Mouse (Mus musculus) erythroid progenitor cell, adult 5-6 weeks (primary cell): ENCODE data around the gene Slc24a1. TPM values are rescaled to one million over a fixed set of nuclear protein-coding genes. Genes with fewer than 3 reads are reported as not detected.
A peak's percentile ranks its signal among the peaks of the same experiment; 100 is the strongest.

Source experiments
- ATAC-seq: replicated peaks from 2 replicates; pipeline ENCODE4 v1.8.0; 2016; ENCODE audit warnings: moderate number of reproducible peaks, mild to moderate bottlenecking, moderate TSS enrichment, inconsistent platforms; ENCODE audit not compliant: poor library complexity, low FRiP score, severe bottlenecking
- total RNA-seq, 2 experiments: library from RNA; stranded (forward) in 1 of 2; stranded (reverse) in 1 of 2; fragments of 150-400 nt in 1 of 2; fragments of 186-747, 209-891 nt in 1 of 2; gene quantifications; 2 replicates each; pipeline versions ENCODE4 v1.2.3 to v1.2.4; 2015 to 2017; ENCODE audit warnings: low replicate concordance in 2 of 2

Gene Slc24a1
- total RNA-seq, 2 experiments from 2014 or later, result not detected

DNA sequence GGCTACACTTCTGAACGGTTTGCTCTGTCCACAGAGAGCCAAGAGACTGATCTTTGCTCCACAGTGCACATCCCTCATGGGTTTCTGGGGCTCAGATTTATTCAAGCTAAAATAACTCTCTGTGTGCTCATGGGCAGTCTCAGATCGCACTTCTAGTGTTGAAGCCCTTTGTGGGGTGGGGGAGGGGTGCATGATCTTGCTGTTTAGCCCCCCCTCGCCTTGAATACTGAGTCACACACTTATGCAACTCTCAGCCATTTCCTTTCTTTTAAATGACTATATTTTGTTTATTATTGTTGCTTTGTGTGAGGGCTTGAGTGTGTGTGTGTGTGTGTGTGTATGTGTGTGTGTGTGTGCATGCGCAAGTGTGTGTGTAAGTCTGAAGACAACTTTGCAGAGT is 12.1 kb downstream of the Slc24a1 start:
- no peak for ATAC-seq

DNA sequence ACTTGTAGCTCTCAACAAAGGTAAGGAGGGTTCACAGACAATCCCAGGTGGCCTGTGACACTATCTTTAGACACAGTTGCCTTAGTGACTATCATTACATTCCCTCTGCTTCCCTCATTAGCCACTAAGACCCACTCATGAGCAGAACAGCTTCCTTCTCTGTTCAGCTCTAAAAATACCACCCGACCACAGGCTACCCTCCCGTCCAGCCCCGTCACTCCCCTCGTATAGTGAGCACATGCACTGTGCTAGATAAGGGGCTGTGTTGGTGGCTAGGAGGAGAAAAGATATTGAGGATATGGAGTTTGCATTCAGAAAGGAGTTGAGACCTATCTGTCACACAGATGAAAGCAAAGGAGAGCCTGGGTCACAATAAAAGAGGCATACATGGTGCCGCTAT is 12.9 kb downstream of the Slc24a1 start:
- no peak for ATAC-seq

DNA sequence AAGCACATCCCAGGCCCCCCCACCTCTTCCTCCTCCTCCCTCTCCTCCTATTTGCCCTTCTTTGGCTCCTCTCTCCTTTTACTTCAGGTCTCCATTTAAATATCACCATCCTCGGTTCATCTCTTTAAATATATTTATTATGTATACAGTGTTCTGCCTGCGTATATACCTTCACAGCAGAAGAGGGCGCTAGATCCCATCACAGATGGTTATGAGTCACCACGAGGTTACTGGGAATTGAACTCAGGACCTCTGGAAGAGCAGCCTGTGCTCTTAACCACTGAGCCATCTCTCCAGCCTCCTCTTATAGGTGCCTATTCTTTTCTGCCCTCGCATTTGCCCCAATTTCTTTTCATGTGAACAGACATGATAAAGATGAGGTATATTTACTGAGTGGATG is 13.9 kb downstream of the Slc24a1 start:
- ATAC-seq, result no peak

- ATAC-seq, result peak; percentile 66
Observed at GRCm38 (mm10) chr9:64936508-64936907, 14.9 kb downstream of the Slc24a1 start.

DNA sequence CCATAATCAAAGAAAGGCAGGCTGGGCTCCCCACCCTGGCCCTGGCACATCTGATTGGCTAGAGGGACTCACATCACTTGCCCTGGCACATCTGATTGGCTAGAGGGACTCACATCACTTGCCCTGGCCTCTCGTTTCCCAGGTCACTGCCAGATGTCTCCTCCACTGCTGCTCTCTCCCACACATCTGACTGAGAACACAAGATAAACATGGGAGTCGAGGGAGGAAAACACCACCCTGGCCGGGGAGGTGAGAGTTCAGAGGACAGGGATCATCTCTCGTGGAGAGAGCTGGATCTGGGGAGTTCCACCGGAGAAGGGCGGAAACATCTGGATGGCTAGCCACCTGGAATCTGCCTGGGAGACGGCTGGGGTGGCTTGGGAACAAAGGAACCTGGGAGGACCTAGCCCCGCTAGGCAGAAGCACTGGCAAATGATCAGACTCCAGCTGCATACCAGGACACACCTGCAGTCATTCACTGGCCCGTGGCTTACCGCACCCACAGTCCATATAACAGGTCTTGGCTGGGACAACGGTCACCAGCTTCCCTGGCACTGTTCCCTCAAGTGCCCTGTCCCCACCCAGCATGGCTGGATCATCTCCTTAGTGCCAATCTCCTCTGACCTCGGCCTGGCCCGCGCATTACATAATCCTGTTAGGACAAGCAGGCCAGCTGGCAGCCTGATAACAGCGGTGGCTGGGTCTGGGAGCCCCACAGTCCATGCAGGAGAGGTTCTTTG is 17.2 kb downstream of the Slc24a1 start:
- ATAC-seq, result peak; percentile 35; the same call in 1 of the 2 replicates

- no peak for ATAC-seq
Observed at GRCm38 (mm10) chr9:64931751-64932610, 19.4 kb downstream of the Slc24a1 start.

GRCm38 (mm10) chr9:64930256-64930655 is 21.2 kb downstream of the Slc24a1 start:
- ATAC-seq, result no peak

DNA sequence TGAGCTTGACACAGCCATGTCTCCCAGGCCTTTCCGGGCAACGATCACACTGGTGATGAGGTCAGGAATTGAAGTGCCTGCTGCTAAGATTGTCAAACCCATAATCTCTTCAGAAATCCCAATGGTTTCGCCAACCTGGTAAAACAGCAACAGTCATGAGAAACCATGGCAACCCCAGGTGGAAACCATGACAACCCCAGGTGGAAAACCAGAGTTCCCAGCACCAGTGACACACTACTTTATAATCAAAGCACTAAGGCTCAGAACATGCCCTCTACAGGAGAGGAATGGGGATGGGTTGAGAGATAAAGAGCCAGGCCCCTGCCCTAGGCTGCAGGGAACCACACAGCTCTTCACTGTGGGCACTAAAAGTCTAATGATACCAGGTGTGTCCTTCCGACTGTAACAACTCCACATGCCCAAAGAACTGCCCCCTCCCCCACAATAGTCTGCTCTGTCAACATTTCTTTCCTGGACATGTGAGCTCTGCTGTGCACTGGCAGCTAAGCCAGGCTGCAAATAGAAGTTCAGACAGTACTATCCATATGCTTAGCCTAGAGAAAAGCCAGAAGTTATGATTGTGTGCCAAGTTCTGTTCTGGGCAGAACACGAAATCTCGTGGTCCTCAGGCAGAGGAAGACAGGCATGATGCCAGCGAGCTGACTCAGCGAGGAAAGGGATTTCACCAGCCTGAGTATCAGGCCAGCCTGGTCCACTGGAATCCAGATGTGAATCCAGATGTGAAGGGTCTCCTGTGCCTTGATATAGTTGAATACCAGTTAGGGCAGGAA is 25.0 kb downstream of the Slc24a1 start:
- 0 out of 2 replicates have a peak, but pooled peaks have one; percentile 12 for ATAC-seq

- no peak for ATAC-seq
Observed at GRCm38 (mm10) chr9:64925771-64926170, 25.6 kb downstream of the Slc24a1 start.

DNA sequence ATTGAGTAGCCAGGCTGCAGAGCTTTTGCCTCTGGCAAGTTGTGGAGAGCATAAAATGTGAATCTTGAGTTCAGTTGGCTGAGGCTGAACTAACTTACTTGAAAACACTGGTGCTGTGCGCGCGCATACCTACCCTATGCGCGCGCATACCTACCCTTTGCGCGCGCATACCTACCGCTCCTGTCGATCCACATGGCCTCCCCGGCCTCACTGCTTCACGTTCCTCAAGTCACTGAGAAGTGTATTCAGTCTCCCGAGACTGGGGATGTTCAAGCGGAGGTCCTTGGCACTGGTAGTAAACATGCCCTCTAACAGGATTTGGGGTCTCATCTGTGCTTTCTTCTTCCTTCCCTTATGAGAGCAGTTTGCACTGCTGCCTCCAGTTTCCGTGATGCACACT is 32.8 kb downstream of the Slc24a1 start:
- ATAC-seq, result no peak

DNA sequence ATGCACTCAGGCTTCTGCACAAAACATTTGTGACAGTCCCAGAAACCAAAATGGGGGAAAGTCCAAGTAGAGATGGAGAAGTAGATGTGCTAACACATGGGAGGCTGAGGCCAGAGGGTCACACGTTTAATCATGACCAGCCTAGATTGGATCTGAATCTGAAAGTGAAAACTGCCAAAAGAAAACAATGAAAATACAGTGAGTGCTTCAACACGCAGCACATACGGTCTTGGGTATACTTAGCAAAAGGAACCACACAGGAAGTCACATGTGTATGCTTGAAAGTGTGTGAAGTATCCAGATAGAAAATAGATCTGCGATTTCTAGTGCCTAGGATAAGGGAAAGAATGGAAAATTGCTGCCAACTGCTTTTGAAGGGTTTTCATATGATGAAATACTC is 36.8 kb downstream of the Slc24a1 start:
- no peak for ATAC-seq

DNA sequence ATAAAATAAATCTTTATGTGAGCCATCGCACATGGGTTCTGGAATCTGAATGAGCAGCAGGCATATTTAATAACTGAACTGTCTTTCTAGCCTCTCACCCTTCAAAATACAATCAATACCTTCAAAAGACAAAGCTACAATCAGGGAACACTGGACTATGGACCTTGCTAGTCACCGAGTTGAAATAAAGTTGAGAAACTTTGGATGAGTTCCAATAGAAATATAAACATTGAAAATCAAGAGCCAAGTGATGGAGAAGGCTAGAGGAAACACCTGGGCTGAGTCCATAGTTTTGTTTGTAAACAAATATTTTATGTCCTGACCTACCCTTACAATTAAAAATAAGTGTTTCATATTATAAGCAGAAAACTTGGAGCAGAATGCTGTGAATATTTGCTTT is 37.4 kb downstream of the Slc24a1 start:
- ATAC-seq, result no peak

GRCm38 (mm10) chr9:64913406-64913805 is 38.0 kb downstream of the Slc24a1 start:
- no peak for ATAC-seq

- no peak for ATAC-seq
Observed at GRCm38 (mm10) chr9:64907441-64907840, 44.0 kb downstream of the Slc24a1 start.

- no peak for ATAC-seq
Observed at GRCm38 (mm10) chr9:64904917-64905640, 46.3 kb downstream of the Slc24a1 start.

DNA sequence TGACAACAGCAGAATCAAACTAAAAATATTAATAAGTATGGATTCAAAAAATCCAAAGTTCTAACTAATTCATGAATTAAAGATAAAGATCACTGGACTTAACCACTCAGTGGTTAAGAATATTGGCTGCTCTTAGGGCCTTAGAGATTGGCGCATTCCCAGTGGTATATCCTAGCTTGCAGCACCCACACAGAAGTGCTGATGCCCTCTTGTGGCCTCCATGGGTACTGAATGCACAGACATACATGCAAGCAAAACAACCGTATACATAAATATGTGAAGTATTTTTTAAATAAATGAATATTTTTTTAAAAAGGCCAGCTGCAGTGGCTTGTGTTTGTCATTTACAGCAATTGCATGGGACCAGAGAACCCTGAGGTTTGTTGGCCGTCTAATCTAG is 48.0 kb downstream of the Slc24a1 start:
- peak; percentile 68; the same call in 1 of the 2 replicates for ATAC-seq

- ATAC-seq, result no peak
Observed at GRCm38 (mm10) chr9:64902866-64903265, 48.5 kb downstream of the Slc24a1 start.

GRCm38 (mm10) chr9:64896605-64897004 is 54.8 kb downstream of the Slc24a1 start:
- ATAC-seq, result no peak

GRCm38 (mm10) chr9:64886008-64886407 is 65.4 kb downstream of the Slc24a1 start:
- no peak for ATAC-seq
